Mouse (Mus musculus): ENCODE results near the gene Arl13b. TPM values are rescaled to one million over a fixed set of nuclear protein-coding genes. Genes with fewer than 3 reads are reported as not detected.

The Arl13b gene
- total RNA-seq (2015) (9.1 and 10.1 TPM in 2 replicates), total RNA-seq (2017) (8.5 and 9.6 TPM in 2 replicates)

DNA sequence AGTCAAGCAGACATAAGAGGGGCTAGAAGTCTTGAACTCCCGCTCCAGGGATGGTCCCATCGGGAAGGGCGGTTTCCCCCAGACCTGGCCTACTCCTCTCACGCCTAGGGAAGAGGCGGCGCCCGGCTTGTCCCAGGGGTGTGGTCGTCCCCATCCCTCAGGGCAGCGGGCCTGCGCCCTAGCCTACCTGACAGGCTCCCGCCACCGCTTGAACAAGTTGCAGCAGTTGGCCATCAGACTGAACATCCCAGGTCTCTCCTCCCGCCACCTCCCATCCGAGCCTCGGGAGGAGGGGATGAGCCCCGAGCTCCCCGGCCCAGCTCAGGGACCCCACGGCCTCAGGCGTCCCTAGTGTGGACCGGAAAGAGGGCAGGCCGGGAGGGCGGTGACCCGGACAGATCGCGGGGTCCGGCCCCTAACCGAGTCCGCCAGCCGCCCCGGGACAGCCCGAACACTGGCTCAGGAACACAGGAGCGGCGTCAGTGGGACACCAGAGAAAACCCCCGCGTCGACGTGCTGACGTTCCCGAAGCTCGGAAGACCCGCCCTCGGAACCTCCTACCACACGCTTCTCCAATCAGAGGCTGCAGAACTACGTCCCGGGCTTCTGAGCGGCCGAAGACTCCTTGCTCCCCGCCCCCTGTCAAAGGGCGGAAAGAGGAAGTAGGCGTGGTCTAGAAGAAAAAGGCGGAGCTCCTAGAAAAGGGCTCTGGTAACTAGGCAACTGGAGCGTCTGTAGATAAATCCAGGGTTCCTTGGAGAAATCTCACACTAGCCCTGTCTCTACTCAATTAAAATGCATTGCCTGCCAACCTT is at the start of gene Arl13b:
Gene Arl13b (minus strand): TSS at position 543 of the 815 bp plus-strand sequence.
- ATAC-seq (ENCODE audit: poor library complexity, severe bottlenecking), result peak; percentile 98

DNA sequence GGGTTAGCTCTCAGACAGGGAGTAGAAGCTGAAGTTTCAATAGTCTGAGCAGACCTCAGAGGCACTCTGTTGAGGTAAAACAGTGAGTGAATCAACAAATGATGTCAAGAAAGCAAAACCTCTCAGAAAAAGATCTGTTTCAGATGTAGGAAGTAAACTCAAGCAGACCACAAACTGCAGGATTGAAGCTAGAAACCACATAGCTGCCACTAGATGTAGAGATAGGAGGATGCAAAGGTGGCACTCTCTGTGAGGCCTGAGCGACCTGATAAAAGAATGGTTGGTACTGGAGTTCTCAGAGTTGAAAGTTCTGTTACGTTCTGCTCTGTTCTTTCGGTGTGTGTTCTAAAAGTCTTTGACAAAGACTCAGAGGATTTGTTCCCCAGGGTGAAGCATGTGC is 49.0 kb upstream of the Arl13b start:
- no peak for ATAC-seq (ENCODE audit: poor library complexity, severe bottlenecking)

DNA sequence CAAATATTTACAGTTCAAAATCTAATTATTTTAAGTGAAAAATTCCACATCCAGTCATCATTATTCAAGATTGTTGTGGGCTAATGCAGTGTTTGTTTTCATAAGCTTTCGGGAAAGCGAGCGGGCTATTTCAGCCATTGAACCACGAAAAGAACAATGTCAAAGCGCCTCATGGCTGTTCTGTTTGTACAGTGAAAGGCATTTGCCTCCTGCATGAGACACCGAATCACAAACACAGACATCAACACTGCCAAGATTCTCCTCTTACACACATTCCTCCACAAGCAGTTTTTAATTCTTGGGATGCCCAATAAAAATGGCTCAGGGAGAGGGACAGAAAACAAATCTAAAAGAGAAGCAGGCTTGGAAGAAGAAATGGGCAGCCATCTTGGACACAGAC is 27.2 kb upstream of the Arl13b start:
- no peak for ATAC-seq (ENCODE audit: poor library complexity, severe bottlenecking)

DNA sequence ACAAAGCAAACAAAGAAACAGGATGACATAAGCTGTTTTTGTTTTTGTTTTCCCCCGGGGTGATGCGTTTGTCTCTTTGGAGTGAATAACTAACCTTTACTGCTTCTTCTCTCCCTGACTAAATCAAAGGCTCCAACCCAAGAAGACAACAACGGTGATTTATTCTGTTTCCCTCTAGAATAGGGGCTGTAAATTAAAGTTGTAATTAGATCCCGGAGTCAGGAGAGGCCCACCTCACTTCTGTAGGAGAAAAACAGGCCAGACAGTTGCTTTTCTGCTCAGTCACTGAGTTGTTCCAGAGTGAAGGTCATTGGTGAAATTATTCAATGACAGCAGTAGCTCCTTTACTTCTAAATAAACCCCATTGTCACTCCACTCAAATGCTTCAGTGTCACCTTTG is 26.3 kb upstream of the Arl13b start:
- ATAC-seq (ENCODE audit: poor library complexity, severe bottlenecking), result no peak

DNA sequence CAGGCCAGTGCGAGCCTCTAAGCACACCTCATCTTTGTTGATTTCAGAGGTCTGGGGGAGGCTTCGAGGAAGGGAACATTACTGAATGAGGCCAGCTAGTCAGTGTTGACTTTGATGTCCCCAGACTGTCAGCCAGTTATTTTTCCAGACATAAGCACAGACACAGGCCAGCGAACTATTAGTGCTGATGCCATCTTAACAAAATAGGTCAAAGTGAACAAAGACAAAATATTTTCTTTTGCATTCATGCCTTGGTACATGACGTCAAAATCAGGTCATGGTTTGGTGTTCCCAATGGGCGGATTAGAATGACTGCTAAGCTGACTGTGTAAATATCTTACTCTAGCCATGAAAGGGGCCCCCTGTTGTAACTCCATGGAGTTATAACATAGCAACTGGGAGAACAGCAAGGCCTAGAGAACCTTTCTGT is 25.9 kb upstream of the Arl13b start:
- ATAC-seq (ENCODE audit: poor library complexity, severe bottlenecking), result no peak

DNA sequence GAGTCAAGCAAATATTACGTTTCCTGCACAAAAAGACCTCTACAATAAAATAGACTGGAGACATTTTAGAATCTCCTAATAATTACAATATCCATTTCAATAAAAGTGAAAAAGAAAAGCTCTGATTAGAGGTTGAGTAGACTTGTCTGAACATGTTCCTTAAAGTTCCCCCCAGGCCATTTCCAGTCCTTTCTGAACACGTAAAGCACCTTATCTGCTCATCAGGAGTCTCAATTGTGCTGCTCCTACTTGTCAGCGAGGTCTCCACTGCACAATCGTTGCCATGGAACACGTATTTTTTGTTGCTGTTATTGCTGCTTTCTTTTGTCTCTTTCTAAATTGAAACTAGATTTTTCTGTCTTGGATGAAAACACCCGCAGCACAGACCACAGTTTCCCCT is 14.6 kb upstream of the Arl13b start:
- no peak for ATAC-seq (ENCODE audit: poor library complexity, severe bottlenecking)

DNA sequence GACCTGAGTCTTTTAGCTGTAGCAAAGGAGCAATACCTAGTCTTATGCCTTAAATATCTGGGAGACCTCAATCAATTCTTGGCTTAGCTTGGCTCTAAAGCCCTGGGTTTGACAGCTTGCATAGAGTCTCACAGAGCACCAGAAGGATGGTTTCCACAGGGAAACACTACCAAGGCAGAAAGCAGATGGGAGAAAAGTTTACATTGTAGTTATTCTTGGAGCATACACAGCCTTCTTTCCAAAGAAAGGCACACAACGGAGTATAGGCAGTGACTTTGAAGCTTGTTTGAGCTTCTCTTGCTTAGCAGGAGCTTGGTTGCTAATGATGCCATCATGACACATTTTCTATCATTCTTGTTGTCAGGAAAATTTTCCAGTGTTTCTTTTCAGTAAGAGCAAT is 13.3 kb upstream of the Arl13b start:
- no peak for ATAC-seq (ENCODE audit: poor library complexity, severe bottlenecking)

DNA sequence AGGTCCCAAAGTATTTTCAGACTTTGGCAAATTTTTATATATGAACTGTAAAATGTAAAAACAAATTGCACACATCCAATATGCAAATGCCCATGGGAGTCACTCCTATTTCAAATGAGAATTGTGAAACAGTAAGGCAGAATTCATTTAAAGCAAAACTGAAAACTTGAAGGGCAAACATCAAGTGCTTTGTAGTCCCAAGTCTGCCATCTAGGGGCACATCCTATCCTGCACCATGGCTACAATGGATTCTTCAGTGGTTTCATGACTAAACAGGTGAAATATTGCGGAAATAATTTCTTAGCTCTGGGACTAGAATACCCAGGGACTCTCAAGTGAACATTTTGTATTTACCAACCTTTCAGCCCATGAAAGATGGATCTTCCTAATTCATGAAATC is 11.2 kb upstream of the Arl13b start:
- peak; percentile 38 for ATAC-seq (ENCODE audit: poor library complexity, severe bottlenecking)

DNA sequence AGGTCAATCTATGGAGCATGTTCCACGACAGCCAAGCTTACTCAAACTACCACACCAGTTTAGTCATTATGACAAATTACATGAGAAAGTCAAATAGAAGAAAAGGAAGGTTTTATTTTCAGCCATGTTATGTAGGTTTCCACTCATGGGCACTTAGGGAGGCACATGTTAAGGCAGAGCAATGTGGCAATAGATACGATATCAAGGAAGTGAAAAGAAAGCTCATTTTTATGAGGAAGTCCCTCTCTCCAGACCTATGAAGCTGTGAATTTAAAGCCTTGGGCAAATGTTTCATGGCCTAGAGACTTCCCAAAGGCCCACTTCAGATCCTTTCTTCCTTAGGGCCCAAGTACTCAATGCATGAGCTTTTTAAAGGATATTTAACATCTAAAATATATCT is 10.7 kb upstream of the Arl13b start:
- peak; percentile 66 for ATAC-seq (ENCODE audit: poor library complexity, severe bottlenecking)

DNA sequence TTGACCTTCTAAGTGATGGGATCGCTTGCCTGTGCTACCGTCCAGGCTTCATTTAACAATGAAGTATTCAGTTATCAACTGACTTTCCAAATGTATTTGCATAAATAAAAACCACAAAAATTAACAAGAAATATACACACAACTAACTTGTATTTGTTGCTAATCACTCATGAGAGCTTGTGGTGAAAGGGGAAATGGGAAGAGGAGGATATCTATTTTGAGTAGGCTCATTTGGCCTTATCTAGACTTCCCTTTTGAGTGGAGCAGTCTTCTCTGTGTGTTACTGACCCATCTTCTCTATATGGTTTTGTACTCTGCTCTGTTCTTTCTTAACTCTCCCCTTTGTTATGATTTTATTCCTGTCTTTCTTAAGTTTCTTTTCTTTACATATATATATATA is 9.4 kb upstream of the Arl13b start:
- peak; percentile 40; the same call in 1 of the 2 replicates for ATAC-seq (ENCODE audit: poor library complexity, severe bottlenecking)

DNA sequence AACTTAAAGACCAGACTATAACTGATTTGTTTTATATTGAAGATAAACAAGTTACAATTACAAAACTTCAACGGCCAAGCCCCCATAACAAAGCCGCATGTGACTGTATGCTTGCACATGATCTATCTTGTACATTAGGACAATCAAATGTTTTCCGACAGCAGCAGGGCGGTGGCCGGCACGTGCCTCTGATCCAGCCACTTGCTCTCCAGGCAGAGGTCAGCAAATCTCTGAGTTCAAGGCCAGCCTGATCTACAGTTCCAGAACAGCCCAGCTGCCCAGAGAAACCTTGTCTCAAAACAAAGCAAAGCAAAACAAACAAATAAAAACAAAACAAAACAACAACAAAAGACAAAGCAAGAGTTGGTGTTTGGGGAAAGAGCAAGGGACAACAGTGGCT is 8.5 kb upstream of the Arl13b start:
- no peak for ATAC-seq (ENCODE audit: poor library complexity, severe bottlenecking)

DNA sequence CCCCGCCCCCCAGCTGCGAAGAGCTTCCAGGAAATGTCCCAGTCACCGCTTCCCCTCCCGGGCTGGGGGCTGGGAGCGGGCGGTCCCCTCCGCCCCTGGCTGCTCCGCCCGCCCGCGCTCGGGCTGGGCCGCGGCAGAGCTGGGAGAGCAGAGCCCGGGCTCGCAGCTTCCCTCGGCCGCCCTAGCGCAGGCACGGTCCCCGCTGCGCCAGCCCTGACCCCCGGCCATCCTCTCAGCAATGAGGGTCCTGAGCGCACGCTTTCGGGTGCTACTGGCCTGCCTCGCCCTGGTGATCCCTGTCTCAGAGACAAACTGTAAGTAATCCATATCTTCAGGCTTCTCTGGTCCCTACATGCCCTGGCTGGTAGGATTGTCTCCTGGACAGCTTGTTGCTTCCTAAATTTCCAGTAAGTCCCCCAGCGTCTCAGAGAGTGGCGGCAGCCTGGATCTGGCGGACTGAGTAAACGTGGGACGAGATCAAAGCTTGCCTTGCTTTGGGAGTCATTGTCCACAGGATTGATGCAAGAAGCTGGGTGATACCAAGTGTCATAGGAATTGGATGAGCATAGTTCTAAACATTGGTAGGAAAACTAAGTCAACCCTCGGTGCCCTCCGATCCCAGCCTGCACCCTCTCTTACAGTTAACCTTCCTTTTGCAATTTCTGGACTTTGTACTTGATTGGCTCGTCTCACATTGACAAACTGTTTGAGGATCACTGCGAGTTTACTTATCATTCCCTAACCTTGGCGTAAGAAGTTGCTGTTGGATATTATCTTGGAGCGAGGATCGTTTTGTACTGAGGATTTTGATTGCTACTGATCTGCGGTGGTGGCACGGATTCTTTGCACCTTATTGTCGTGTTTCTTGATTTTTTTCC is 7.6 kb upstream of the Arl13b start, which contains the start of gene Pros1:
Gene Pros1 (plus strand): TSS at position 117 of the 878 bp plus-strand sequence.
- ATAC-seq (ENCODE audit: poor library complexity, severe bottlenecking), result peak; percentile 81

DNA sequence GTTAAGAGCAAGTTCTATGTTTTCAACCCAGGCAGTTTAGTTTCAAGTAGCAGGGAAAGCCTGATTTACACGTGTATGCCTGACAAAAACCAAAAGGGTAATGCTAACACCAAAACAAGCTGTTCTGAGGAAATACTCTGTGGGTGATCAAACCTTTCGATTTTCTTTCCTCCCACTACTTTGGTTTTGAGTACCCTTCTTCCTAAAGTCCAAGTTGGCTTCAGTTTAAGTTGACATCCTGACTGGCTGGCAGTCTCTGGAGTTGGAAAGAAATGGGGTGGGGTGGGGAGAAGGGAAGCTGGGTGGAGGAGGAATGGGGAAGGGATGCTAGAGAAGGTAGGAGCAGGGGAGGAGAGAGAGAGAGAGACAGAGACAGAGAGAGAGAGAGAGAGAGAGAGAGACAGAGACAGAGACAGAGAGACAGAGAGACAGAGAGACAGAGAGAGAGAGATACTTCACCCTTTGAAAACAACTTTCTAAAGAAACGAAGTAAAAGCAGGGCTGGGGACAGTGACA is 6.8 kb upstream of the Arl13b start:
- no peak for ATAC-seq (ENCODE audit: poor library complexity, severe bottlenecking)

DNA sequence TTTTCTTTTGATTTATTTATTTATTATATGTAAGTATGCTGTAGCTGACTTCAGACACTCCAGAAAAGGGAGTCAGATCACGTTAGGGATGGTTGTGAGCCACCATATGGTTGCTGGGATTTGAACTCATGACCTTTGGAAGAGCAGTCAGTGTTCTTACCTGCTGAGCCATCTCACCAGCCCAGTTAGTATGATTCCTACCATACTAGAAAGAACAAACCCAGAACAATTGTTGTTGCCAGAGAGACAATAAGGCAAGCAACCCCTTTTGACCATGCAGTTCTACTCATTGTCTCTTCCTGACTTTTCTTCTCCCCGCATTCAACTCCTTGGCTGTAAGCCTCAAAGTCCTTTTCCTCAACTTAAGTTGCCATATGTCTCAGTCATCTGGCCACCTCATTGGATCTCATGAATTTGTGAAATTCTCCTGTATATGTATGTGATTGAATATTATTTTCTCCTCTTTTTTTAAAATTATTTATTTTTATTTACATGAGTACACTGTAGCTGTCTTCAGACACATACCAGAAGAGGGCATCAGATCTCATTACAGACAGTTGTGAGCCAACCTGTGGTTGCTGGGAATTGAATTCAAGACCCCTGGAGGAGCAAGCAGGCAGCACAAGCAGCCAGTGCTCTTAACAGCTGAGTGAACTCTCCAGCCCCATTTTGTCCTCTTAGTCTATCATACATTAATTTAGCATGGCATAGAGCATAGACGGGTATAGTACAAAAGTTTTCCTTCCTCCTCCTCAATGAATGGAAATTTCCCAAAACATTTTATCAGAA is 5.8 kb upstream of the Arl13b start:
- no peak for ATAC-seq (ENCODE audit: poor library complexity, severe bottlenecking)

DNA sequence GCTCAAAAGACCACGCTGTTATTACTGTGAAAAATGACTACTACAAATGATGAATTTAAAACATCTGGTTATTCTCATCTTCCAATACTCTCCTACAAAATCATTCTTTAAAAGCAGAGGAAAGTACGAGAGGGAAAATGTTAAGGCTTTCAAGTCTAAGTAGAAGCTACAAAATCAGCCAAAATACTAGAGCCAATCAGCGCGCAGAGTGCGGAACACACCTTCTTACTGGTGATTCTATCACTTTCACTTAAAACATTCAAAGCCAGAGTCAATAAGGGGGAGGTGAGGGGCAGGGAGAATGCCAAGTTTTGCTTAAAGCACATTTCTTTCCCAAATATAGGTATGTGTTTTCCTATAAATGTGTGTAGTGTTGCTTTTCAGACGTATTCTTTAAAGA is 1.5 kb downstream of the Arl13b start:
- ATAC-seq (ENCODE audit: poor library complexity, severe bottlenecking), result no peak

DNA sequence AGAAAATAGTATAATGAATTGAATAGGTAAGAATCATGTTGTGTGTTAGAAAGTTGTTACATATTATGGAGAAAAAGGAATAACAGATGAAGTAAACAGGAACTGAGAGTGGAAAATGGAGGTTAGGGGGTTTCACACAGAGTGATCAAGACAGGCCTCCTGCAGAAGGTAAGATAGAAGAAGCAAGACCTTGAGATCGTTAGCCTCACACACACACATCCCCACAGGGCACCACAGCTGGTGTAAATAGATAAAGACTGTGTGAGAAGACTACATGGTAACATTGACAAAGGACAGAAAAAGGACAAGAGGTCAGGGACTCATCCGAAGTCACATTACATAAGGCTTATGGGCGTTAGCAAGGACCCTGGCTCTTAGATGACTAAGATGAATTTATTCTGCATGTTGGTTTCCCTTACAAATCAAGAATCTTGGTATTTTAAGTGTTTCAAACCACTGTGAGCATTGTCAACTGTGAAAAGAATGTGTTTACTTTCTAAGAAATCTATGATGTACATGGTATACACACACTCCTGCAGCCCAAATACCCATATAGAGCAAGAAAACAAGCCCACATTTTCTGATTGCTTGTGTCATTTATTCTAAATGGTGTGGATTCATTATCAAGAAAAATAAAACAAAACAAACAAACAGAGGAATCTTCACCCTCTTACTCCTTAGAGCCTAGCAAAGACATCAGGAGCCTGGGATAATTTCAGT is 12.7 kb downstream of the Arl13b start:
- peak; percentile 45 for ATAC-seq (ENCODE audit: poor library complexity, severe bottlenecking)

DNA sequence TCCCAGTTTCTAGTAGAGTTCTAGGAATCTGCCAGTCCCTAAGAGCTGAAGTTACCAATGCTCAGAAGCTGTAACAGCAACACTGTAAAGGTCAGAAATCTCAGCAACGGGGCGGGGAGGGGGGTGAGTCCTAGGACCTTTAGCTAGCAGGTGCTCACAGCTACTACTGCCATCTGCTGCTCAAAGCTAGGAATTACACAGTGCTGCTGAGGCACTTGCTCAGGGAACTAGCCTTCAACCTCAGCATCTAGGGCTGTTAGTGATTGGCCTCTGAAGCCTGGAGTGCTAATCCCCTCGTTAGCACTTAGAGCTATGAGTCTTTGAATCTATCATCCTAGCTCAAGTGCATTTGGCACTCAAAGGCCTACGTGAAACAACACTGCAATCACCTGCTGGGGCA is 14.4 kb downstream of the Arl13b start:
- ATAC-seq (ENCODE audit: poor library complexity, severe bottlenecking), result peak; percentile 99

DNA sequence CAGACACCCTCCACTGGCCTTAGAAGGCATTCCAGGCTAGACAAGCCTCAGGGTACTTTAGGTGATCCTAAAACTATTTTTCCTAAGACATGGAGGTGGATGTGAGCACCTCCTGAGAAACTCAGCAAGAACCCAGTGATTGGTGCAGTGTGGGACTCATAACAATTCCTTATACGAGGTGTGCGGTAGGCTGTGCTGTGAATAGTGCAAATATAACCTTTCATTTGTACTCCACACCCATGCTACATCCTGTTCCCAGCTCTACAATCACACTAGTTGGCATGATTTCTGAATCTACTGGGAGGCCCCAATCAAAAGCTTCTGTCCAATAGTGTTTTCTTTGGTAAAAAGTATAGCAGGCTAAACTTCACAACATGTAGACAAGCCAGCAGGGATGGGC is 14.8 kb downstream of the Arl13b start:
- ATAC-seq (ENCODE audit: poor library complexity, severe bottlenecking), result no peak

DNA sequence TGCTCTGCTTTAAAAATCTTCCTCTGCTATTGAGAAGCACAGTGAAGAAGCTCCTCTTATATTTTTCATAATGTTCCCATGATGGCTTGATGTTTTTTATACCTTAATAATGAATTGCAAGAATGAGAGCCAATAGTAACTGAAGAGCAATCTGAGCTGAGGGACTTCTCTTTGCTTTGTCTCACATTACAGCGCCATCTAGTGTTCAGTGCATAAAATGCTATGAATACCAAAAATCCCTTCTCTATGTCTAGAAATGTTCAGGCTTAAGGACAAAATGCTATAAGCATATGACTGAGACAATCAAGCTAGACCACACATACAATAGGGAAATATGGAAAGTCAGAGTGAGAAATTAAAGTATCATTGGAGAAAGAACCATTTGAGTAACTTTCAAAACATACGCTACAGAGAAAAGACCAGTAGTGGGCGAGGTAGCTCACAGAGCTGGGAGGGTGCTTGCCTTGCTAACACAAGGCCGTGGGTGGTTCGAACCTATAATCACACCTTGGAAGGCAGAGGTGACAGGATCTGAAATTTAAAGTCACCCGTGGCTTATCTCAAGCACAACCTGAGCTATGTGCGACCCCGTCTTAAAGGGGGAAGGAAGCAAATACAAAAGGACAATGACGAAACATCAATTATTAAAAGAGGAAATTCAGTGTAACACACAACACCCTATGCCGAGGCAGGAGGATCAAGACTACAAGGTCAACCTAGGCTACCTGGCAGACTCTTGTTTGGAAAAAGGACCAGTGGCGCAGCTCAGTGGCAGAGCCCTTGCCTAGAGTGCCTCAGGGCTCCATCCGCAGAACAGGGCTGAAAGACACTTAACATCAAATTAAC is 20.5 kb downstream of the Arl13b start:
- ATAC-seq (ENCODE audit: poor library complexity, severe bottlenecking), result peak; percentile 96
